Mouse (Mus musculus): ENCODE data around the gene Ces1e. TPM values are rescaled to one million over a fixed set of nuclear protein-coding genes. Genes with fewer than 3 reads are reported as not detected.

The Ces1e gene
- polyA plus RNA-seq (2015; fragmentation: Illumina TruSeq; extraction: RNeasy Lipid Tissue Mini Kit (QIAGEN cat#74804); ENCODE audit: low read depth, low replicate concordance): not detected

GRCm38 (mm10) chr8:93229446-93229845 is at the start of gene Ces1e:
Gene Ces1e (minus strand): TSS chr8:93229619.

GRCm38 (mm10) chr8:93197685-93198525 is 31.5 kb downstream of the Ces1e start, which contains the start of gene Ces1d:
Gene Ces1d (minus strand): TSS chr8:93197838.

Other genes starting within 250 kb of the Ces1e start
- not detected for gene Ces1a, start 181.4 kb downstream of the Ces1e start, polyA plus RNA-seq (2015; fragmentation: Illumina TruSeq; extraction: RNeasy Lipid Tissue Mini Kit (QIAGEN cat#74804); ENCODE audit: low read depth, low replicate concordance)
- not detected for gene Ces1b, start 149.6 kb downstream of the Ces1e start, polyA plus RNA-seq (2015; fragmentation: Illumina TruSeq; extraction: RNeasy Lipid Tissue Mini Kit (QIAGEN cat#74804); ENCODE audit: low read depth, low replicate concordance)
- gene Ces1c, start 98.3 kb downstream of the Ces1e start, polyA plus RNA-seq (2015; fragmentation: Illumina TruSeq; extraction: RNeasy Lipid Tissue Mini Kit (QIAGEN cat#74804); ENCODE audit: low read depth, low replicate concordance): 0.40 TPM
- 0.62 TPM for gene Ces1d, start 31.8 kb downstream of the Ces1e start, polyA plus RNA-seq (2015; fragmentation: Illumina TruSeq; extraction: RNeasy Lipid Tissue Mini Kit (QIAGEN cat#74804); ENCODE audit: low read depth, low replicate concordance)
- not detected for gene Ces1f, start 50.1 kb upstream of the Ces1e start, polyA plus RNA-seq (2015; fragmentation: Illumina TruSeq; extraction: RNeasy Lipid Tissue Mini Kit (QIAGEN cat#74804); ENCODE audit: low read depth, low replicate concordance)
- gene Ces1g, start 107.7 kb upstream of the Ces1e start, polyA plus RNA-seq (2015; fragmentation: Illumina TruSeq; extraction: RNeasy Lipid Tissue Mini Kit (QIAGEN cat#74804); ENCODE audit: low read depth, low replicate concordance): 0.18 TPM
- gene Ces1h, start 150.1 kb upstream of the Ces1e start, polyA plus RNA-seq (2015; fragmentation: Illumina TruSeq; extraction: RNeasy Lipid Tissue Mini Kit (QIAGEN cat#74804); ENCODE audit: low read depth, low replicate concordance): not detected